Mouse (Mus musculus) embryo, embryonic 11.5 days (tissue): ENCODE data around the gene Wdr91.

ENCODE experiments used
- DNase-seq: peaks from one replicate; pipeline ENCODE4 v3.0.0-alpha.2; 2012; ENCODE audit warnings: low read depth, low spot score

The Wdr91 gene

GRCm38 (mm10) chr6:34862791-34863403, 47.8 kb downstream of the Wdr91 start, which contains the start of gene Tmem140:
Gene Tmem140, plus strand, starts transcription at chr6:34863146.
- no peak for DNase-seq

DNA sequence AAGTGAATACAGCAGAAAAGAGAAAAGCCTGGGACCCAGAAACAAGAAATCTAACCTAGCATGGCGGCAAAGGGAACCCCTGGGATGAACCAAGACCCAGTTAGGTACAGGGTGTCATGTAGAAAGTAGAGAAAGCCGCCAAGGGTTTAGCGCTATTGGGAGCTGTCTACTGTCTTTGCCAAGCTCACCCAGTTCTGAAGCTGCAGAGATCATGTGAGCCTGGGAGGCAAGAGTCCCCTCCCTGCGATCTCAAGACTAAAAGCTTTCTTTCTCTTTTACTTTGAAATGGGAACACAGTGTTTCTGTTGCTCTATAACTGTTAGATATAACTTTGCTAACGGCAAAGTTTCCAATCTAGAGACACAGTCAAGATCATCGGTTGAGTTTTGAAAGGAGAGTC, 48.3 kb downstream of the Wdr91 start:
- DNase-seq, result no peak

DNA sequence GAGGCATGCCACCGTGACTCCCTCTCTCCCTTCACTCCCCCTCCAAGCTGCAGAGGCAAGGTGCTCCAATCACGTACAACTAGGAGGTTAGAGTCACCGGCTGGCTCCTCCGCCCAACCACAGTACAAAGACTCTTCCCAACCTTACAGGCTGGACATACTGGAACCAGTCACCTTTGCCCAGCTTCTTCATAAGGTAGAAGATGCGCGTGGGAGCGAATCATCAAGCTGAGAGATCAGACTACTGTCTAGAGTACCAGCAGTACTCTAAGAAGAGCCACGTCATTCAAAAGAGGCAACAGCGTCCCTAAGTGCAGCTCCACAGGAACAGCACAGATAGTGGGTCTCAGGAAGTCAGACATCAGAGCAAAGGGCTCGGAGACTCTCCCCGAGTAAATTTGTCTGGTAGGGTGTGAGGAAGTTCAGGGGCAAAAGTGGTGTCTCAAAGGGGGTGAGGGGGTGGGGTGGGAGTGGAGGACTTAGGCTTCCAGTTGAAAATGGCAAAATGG, 49.1 kb downstream of the Wdr91 start:
- no peak for DNase-seq

DNA sequence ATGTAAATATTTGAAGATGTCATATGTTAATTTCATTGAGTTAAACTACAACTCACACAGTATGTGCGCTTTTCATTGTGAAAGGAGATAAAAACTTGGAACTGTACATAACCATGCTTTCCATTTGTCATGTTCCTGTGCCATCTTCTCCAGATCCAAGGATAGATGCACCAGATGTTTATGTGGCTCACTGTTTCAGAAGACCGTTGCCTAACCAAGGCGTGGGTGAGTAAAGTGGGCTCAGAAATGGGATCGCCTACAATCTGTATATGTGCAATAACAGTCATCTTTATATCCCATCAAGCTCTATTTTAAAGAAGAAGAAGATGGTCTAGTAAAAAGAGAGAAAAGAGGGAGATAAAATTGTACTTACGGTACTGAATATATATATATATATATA, 78.3 kb downstream of the Wdr91 start:
- no peak for DNase-seq
